Mouse (Mus musculus) ES-Bruce4 (cell line): ENCODE measurements around the gene Slc37a4. TPM values are rescaled to one million over a fixed set of nuclear protein-coding genes. Genes with fewer than 3 reads are reported as not detected.
A peak's percentile ranks its signal among the peaks of the same experiment; 100 is the strongest.
"Not testable (repeated sequence)": the region's sequence is repeated elsewhere in the genome, so short reads cannot be mapped to it uniquely, and the experiment has no call there.

Source experiments
- H3K27ac ChIP-seq: 2 replicates; pipeline ENCODE4 v1.5.1; 2012; ENCODE audit warnings: low read length, inconsistent platforms; ENCODE audit not compliant: insufficient read depth
- H3K27me3 ChIP-seq: 2 replicates; pipeline ENCODE4 v1.6.1; 2012; ENCODE audit warnings: mild to moderate bottlenecking, low read length, inconsistent platforms; ENCODE audit not compliant: control insufficient read depth, poor library complexity, insufficient read depth, severe bottlenecking
- H3K36me3 ChIP-seq: 2 replicates; pipeline ENCODE4 v1.6.1; 2012; ENCODE audit warnings: inconsistent platforms, mild to moderate bottlenecking, low read length, moderate library complexity; ENCODE audit not compliant: control insufficient read depth, poor library complexity, insufficient read depth, severe bottlenecking
- H3K4me1 ChIP-seq: one replicate; pipeline ENCODE4 v1.8.1; 2011; ENCODE audit warnings: low read length; ENCODE audit not compliant: control insufficient read depth, insufficient read depth
- H3K4me3 ChIP-seq: 2 replicates; pipeline ENCODE4 v1.5.1; 2011; ENCODE audit warnings: low read depth, mild to moderate bottlenecking, low read length
- H3K9ac ChIP-seq: 2 replicates; pipeline ENCODE4 v1.6.1; 2012; ENCODE audit warnings: low read depth, mild to moderate bottlenecking, inconsistent platforms; ENCODE audit not compliant: poor library complexity, severe bottlenecking
- H3K9me3 ChIP-seq: replicated peaks from 2 replicates; pipeline ENCODE4 v1.6.1; 2012; ENCODE audit warnings: mild to moderate bottlenecking, low read length, inconsistent platforms; ENCODE audit not compliant: control insufficient read depth, poor library complexity, insufficient read depth, severe bottlenecking
- CTCF ChIP-seq: IDR thresholded peaks from one replicate; pipeline ENCODE4 v1.8.1; 2011; ENCODE audit warnings: low read depth, low read length
- EP300 ChIP-seq: IDR thresholded peaks from 2 replicates; pipeline ENCODE4 v1.6.1; 2011; ENCODE audit warnings: low read depth, low read length; ENCODE audit not compliant: insufficient read depth
- POLR2A ChIP-seq: IDR thresholded peaks from one replicate; pipeline ENCODE4 v1.8.1; 2011; ENCODE audit warnings: low read length; ENCODE audit not compliant: insufficient read depth
- polyA plus RNA-seq: library from polyadenylated mRNA; stranded (reverse); fragments of >200 nt; gene quantifications from 2 replicates; pipeline ENCODE4 v1.2.4, GENCODE M21; 2011; ENCODE audit warnings: low read depth; ENCODE audit not compliant: missing spikeins, insufficient read depth, insufficient read length

Slc37a4 gene
- polyA plus RNA-seq, 1 experiment: 7.7 TPM

DNA sequence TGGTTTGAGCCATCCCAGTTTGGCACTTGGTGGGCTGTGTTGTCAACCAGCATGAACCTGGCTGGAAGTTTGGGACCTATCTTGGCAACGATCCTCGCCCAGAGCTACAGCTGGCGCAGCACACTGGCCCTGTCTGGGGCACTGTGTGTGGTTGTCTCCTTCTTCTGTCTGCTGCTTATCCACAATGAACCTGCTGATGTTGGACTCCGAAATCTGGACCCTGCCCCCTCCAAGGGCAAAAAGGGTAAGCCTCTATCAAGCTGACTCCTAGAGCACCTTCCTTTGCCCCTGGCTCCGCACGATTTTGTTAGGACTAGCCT, 3.1 kb downstream of the Slc37a4 start:
- Histone ChIP-seq H3K4me1 (no peaks in the 10 kb centered on the region), H3K27ac (no peak overlapping the region), H3K27me3 (no peaks in the 10 kb centered on the region), H3K4me3 (no peak overlapping the region), H3K36me3 (peaks cover 15% of the 10 kb centered on the region), H3K9ac (no peak overlapping the region), H3K9me3 (no peaks in the 10 kb centered on the region)
- TF ChIP-seq POLR2A (no peak), CTCF (no peak), EP300 (no peak)

GRCm38 (mm10) chr9:44401081-44401480, 4.4 kb downstream of the Slc37a4 start:
- no peaks in the 10 kb centered on the region for H3K27me3 ChIP-seq
- H3K36me3 ChIP-seq: peaks cover 15% of the 10 kb centered on the region
- no peak overlapping the region for H3K27ac ChIP-seq
- no peak overlapping the region for H3K4me3 ChIP-seq
- H3K9me3 ChIP-seq: no peaks in the 10 kb centered on the region
- H3K4me1 ChIP-seq: no peaks in the 10 kb centered on the region
- no peak overlapping the region for H3K9ac ChIP-seq
- TF ChIP-seq POLR2A: no peak
- no peak for TF ChIP-seq CTCF
- TF ChIP-seq EP300: no peak

DNA sequence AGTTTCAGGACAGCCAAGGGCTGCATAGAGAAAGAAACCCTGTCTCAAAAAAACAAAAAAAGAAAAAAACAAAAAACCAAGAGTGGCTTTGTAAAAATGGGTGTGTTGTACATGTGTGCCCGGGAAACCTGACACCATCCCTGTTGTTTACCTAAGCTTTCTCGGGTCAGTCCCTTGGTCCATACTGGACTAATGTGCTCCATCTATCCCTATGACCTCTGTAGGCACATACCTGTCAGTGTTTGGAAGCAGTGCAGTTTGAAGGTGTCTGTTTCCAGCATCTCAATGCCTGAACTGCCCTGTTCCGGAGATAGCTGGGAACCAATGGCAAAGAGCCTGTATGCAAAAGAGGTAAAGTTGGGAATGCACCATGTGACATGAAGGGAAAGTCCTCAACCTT, 8.4 kb downstream of the Slc37a4 start:
- Histone ChIP-seq H3K4me1 (no peaks in the 10 kb centered on the region), H3K27me3 (no peaks in the 10 kb centered on the region), H3K9me3 (no peaks in the 10 kb centered on the region), H3K4me3 (no peak overlapping the region), H3K27ac (no peak overlapping the region), H3K9ac (no peak overlapping the region), H3K36me3 (peaks cover 35% of the 10 kb centered on the region)
- no peak for TF ChIP-seq EP300
- no peak for TF ChIP-seq POLR2A
- no peak for TF ChIP-seq CTCF

DNA sequence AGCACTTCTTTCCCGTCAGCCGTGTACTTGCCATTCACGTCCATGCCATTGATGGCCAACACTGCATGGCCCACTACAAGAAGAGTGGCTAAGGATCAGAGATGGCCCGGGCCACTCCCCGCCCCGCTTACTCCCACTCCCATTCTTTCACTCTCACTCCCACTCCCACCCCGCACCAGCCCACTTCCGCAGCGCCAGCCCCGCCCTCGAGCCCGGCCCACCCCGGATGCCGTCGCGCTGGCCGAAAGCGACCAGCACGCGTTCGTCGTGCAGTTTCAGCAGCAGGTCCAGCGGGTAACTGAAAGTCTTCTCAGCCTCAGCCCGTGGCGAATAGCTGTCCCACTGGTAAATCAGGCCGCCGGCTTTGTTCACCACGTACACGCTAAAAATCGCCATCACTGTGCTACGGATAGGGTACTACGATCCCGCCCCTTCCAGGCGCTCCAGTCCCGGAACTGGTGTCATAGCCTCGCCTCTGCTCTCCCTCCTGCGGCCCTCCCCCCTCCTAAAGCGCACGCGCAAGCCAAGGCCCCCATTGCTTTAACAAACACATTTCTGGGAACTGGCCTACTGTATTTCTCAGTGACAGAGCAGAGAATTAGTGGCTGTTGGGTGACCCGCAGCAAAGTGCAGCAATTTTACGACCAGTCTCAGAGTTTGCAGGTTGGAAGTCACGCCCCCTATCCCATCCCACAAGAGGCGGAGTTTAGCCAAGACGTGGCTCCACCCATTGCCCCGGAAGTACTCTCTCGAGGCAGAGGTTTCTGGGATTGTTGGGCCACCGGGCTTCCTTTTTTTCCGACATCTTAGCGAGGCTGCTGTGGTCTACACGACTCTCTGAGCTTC, 10.5 kb downstream of the Slc37a4 start, which contains the start of the genes Rps25 and Trappc4:
Rps25 (plus strand) TSS at position 234 of the 846 bp plus-strand sequence.
Trappc4 (minus strand) TSS at position 695 of the 846 bp plus-strand sequence.
- H3K9ac ChIP-seq: peak within 1 kb of the TSS; percentile 98
- TF ChIP-seq EP300 (no peak), CTCF (no peak), POLR2A (peak; percentile 13)
- H3K27me3 ChIP-seq: no peaks in the 10 kb centered on the region
- no peaks in the 10 kb centered on the region for H3K9me3 ChIP-seq
- H3K4me1 ChIP-seq: no peaks in the 10 kb centered on the region
- peaks cover 56% of the 10 kb centered on the region for H3K36me3 ChIP-seq
- H3K4me3 ChIP-seq: peak within 1 kb of the TSS; percentile 73
- H3K27ac ChIP-seq: peak within 1 kb of the TSS; percentile 84

- no peaks in the 10 kb centered on the region for H3K4me1 ChIP-seq
- no peaks in the 10 kb centered on the region for H3K9me3 ChIP-seq
- peak overlapping the region; percentile 73 for H3K4me3 ChIP-seq
- no peak for TF ChIP-seq EP300
- no peak for TF ChIP-seq CTCF
- TF ChIP-seq POLR2A: no peak
- peak overlapping the region; percentile 84 for H3K27ac ChIP-seq
- H3K27me3 ChIP-seq: no peaks in the 10 kb centered on the region
- H3K36me3 ChIP-seq: peaks cover 58% of the 10 kb centered on the region
- H3K9ac ChIP-seq: peak overlapping the region; percentile 98
Observed at GRCm38 (mm10) chr9:44407752-44408097, 11.1 kb downstream of the Slc37a4 start.

DNA sequence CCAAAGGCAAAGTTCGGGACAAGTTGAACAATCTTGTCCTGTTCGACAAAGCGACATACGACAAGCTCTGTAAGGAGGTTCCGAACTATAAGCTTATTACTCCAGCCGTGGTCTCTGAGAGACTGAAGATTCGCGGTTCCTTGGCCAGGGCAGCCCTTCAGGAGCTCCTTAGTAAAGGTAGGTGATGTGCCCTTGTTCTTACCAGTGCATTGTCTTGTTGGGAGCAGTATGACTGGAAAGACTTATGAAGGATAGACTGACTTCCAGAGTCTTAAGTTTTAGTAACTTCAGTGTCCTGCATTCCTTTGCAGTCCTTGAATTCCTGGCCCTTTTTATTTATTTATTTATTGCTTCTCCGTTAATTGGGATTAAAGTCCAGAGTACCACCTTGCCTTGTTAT, 12.0 kb downstream of the Slc37a4 start:
- Histone ChIP-seq H3K9ac (peak overlapping the region; percentile 98), H3K36me3 (peaks cover 58% of the 10 kb centered on the region), H3K27ac (peak overlapping the region; percentile 70), H3K4me3 (peak overlapping the region; percentile 73)
- not testable (repeated sequence) for H3K9me3 ChIP-seq, H3K4me1 ChIP-seq, H3K27me3 ChIP-seq
